Mouse (Mus musculus) cerebellum, adult (tissue): Measurements from ENCODE around the gene Usp30.
A peak's percentile ranks its signal among the peaks of the same experiment; 100 is the strongest.

Source experiments
- ATAC-seq: cut with Nextera tagmentation; 2 replicates; pipeline ENCODE4 v1.9.2; 2017; ENCODE audit warnings: mild to moderate bottlenecking, moderate library complexity, mixed read lengths; ENCODE audit not compliant: insufficient number of reproducible peaks, low FRiP score, low TSS enrichment

The Usp30 gene

DNA sequence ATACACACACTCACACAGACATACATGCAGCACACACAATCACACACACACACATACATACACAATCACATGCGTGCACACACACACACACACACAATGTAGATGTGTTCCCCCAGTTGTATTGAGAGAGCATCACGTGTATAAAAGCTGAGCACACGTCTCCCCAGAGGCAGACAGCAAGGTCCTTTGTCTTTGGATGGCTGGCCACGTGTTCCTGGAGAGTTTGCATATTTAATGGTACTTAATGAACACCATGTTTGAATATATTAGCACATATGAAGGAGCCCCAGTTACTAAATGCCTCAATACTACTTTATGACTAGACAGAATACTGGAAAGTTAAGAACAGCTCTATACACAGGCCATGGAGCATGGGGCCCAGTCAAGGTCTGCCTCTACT is 1.3 kb upstream of the Usp30 start:
- ATAC-seq, result no peak

DNA sequence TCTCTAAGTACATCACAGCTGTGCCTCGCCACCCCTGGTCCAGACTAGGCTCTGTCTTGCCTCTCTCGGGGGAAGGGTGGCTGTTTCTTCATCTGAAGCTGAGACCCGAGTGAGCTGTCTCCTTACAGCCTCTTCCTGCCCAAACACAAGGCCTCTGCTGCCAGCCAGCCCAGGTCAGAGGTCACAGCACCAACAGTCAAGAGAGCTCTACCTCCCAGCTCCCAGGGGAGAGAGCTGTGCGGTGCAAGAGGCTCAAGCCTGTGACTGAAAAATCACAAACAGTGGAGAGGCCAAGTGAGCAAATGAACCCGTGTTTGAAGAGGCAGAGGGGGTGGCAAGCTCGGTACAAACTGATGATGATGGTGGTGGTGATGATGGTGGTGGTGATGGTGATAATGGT is 1.3 kb downstream of the Usp30 start:
- ATAC-seq, result no peak

DNA sequence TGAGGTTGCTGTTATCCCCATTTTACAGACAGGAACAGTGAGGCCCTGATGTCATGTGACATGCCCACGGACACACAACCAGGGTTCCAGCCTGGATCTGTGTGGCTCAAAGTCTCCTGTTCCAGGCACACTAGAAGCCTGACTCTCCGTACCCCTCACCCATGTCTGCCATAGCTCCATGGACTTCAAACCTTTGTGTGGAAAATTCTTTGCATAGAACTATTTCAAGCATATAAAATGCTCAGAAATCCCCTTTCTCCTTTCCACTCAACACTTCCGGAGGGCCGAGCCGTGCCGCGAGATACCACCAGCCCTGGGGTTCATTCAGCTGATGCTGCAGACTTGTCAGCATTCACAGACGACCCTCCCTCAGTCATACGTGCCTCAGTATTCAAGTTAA is 2.3 kb downstream of the Usp30 start:
- ATAC-seq, result no peak

DNA sequence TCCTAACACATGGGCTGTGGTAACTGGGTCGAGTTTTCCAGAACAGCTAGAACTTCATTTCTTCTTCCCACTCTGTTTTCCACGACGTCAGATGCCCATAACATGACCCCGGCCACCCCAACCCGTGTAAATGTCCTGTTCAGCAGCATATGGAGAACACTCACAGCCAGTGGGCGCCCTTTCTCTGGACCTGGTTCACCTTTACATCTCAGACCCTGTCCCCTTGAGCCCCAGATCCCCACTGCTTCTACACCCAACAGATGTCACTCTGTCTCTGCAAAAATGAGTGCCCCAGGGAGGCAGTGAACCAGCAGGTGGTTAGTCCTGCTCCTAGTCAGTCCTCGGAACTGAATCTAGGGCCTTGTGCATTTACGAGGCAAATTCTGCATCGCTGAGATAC is 2.7 kb downstream of the Usp30 start:
- no peak for ATAC-seq

DNA sequence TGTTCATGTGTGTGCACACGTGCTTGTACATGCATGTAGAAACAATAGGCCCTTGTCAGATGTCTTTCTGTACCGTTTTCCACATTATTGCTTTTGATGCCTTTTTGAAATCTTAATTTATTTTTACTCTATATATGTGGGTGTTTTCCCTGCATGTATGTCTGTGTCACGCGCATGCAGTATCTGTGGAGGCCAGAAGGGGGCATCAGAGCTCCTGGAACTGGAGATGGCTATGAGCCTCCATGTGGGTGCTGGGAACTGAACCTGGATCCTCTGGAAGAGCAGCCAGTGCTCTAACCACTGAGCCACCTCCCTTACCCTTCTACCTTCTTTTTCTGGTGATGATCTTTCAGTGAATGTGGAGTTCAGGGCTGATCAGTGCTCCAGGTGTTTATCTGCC is 5.6 kb downstream of the Usp30 start:
- no peak for ATAC-seq

DNA sequence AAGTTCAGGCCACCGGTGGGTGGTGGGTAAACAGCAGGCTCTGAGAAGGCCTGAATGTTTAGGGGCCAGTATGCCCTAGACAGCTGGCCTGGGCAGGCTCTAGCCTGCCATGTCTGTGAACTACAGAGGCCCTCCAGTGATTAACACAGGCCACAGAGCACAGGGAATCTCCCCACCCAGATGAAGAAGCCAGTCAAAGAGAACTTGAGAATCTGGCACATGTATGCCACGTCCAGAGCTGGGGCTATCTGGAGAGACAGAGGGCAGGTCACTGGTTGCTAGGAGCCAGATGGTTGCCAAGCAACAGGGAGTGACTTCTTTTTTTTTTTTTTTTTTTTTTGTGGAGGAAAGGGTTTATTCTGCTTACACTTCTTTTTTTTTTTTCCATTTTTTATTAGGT is 7.0 kb downstream of the Usp30 start:
- no peak for ATAC-seq

DNA sequence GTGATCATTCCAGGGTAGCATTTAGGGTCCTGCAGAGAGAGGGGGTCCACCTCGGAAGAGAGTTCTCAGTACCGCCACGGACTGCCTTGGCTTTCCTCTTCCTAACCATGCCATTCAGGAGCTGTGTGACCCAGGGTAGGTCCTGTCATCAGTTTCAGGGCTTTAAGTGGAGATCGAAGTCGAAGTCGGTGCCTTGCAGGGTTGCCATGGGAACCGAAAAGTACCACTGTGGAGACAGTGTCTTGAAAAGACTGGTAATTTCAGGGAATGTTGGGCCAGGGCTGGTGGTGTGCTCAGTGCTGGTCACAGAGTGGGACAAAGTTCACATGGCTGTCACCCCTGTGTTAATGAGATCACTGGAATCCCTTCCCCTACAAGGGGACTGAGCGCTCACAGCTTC is 11.7 kb downstream of the Usp30 start:
- ATAC-seq, result no peak

DNA sequence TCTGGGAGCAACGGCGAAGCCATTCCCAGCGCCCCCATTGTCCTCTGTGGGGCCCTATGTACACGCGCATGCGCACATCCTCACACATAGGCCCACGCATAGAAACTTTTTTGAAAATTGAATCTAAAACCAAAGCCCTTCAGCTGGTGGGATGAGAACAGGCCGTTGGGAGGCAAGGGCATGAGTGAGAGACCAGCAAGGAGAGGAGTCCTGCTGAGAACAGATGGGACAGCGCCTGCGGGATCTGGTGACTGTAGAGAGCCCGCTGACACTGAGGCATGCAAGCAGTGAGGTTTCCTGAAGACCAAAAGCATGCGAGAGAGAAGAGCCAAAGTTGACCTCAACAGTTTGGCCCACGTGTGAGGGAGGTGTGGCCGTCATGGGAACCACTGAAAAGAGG is 20.2 kb downstream of the Usp30 start:
- peak; percentile 58; the same call in 1 of the 2 replicates for ATAC-seq

DNA sequence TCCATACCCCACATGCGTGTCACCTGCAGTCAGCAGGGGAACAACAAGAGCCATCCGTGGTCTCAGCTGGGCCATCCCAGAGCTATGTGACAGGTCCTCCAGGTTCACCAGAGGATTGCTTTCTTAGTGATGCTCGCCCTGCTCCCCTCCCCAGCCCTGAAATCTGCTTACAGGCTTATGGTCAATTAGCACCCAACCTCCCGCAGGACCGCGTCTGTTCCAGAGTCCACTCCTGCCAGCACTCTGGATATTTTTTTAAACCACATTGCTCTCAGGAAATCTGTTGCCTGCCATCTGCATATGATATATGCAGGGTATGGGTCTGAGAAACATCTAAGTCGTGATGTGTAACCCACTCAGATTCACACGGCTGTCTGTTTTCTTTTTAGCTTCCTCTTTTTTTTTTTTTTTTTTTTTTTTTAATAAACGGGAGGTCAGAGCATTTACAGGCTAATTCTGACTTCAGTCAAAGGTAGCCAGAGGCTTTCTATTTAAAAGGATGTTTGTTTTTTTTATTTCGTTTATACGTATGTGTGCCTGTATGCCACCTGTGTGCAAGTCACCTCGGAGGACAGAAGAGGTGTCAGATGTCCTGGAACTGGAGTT is 22.7 kb downstream of the Usp30 start:
- peak; percentile 28; the same call in 1 of the 2 replicates for ATAC-seq

DNA sequence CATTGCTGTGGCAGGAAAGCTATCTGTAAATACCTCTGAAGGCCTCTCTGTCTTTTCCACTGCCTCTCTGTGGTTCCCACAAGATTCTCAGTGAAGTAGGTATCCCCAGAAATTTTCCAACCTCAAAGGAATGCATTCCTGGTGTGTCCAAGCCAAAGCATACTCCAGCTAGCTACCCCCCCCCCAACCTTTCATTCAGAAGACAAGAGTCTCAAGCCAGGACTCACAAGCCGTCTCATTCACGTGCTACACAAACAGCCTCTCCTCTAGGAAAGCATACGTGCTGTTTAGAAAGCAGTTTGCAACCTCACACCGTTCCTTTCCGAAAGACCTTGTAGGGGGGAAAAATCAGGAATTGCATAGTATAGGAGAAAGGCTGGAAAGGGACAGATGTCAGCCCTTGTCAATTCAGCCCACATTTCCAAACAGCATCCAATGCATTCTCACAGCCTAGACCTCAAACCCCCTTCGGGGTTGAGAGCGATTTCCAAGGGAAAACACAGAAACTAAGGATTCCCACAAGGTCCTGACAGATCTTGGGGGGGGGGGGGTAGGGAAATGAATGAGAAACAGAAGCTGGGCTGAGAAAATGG is 25.3 kb downstream of the Usp30 start:
- ATAC-seq, result no peak

DNA sequence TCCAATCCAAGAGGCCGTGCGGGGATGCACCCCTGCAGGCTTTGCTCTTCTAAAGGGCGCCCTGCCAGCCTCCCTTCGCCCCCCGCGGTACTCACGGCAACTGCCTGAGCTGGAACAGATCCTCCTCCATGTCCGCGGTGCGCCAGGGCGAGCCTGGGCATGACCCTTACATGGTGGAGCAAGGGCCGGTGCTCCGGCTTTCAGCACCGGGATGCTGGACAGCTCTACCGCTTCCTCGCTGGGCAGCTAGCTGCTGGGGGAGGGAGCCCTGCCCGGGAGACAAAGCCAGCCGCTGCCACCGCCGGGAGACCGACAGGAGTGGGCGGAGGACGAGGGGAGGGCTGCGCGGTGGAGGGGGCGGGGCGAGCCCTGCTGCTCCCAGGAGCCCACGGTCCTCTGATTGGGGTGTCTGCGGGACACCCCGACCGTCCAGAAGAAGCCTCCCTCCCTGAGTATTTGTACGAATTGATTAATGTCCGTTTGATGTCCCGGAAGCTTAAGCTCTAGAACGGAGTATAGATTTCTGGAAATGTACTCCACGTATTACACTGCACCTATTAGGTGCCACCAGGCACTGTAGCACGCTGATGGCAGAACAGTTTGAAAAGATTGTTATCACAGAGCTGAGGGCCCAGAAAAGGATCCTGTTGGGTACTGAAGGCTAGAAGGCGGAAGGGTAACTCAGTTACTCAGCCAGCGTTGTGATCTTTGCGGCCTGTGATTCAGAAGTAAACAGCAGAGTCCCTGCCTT is 26.0 kb downstream of the Usp30 start, which contains the start of gene Svop:
Gene Svop (minus strand): TSS at position 514 of the 751 bp plus-strand sequence.
- ATAC-seq, result peak; percentile 71; the same call in 1 of the 2 replicates

DNA sequence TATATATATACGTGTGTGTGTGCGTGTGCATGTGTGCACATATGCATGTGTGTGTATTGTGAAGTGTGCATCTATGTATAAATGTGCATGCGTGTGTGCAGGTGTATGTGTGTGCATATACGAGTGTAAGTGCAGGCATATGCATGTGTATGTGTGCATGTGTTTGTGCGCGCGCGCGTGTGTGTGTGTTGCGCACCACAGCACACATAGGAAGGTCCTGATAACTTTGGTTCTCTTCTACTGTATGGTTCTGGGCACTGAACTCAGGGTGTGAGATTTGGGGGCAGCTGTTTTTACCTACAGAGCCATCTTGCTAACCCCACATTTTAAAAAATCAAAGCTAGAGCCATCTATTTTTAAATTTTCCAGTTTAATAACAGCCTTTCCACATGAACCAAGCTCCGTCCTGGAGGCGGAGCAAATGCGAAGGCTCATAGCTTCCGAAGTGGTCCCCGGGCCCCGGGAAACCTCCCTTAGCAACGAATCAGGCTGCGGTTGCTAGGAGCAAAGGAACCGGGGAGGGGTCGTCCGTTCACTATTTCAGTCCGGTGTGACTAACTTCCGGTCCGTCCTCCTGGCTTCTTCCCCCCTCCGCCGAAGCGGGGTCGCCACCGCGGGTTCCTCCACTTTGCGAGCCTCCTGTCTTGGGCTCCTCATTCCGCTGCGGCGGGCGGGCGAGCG is 34.6 kb downstream of the Usp30 start:
- ATAC-seq, result peak; percentile 77

DNA sequence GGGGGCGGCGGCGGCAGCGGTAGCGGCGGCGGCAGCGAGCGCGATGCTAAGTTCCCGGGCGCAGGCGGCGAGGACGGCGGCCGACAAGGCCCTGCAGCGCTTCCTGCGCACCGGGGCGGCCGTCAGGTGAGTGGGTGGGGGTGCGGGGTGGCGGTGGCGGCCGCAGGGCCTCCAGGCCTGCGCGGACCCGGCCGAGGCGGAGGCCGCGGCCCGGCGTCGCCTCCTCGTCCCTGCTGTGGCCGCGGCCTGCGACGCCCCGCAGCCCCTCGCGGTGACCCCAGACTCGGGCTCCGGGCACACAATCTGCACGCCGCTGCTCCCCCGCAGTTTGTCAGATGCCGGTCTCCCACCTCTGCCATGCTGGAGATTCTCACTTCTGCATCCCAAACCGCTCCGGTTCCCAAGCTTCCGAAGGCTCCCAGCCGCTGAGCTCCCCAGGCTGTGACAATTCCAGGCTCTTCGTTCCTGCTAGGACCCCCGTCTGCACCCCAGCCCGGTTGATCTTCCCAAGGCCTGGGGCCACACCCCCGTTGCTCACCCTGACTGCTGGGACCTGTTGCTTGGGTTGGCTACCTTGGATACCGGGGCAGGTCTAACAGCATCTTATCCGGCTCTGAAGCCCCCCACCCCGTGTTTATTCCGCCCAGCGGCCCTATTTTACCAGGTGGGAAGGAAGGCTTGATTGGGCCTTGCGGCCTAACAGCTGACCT is 35.3 kb downstream of the Usp30 start:
- peak; percentile 11; the same call in 1 of the 2 replicates for ATAC-seq

DNA sequence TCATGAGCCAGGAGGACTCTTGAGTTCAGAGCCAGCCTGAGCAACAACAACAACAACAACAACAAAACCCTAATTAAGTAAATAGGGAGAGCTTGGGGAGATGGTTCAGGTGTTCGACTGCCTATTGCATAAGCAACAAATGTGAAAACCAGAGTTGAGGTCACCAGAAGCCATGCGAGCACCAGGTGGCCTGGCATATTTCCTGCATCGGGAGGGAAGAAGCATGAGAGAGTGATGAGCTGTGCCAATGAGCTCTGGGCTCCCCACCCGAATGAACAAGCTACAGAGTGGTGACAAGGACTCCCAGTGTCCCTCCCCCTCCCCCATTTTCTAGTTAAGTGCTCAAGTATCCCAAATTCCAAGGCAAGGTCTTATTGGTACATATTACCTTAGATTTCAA is 36.6 kb downstream of the Usp30 start:
- ATAC-seq, result no peak

DNA sequence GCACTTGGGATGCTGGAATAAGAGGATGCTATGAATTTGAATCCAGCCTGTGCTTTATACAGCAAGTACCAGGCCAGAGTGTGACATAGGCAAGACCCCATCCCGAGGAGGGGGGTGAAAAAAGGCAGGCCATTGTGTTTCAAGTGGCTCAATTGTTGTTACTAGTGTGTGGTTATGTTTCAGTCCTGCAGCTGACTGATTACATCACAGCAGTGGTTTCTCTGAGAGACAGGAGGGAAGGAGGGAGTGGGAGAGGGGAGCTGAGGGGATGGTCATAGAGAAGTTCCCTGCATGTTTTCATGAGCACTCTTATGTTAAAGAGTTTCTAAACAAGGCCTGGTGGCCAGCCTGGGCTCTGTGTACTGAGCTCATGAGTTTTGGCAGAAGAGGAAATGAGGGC is 37.5 kb downstream of the Usp30 start:
- no peak for ATAC-seq

DNA sequence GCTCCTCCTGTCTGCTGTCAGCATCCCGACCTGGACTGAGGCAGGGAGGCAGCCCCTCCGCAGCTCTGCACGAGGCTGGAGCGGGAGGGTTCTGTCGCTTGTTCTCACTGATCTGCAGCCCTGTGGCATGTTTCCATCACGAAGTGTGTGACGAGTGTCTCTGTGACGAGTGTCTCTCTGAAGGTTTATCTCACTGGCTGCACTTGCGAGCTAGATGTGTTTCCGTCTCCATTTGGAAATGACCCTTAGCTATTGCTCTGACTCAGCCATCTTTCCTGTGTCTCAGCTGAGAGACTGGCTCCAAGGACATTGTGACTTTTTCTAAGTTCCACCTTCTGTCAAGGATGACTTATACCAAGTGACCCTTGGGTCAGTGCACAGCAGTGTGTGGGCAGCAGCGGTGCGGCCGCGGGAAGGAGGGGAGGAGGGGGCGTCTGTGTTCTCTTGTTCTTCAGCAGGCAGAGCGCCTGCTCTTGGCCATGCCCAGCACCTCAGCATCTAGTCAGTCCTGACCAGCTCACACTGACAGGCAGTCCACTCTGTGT is 41.2 kb downstream of the Usp30 start:
- ATAC-seq, result no peak

DNA sequence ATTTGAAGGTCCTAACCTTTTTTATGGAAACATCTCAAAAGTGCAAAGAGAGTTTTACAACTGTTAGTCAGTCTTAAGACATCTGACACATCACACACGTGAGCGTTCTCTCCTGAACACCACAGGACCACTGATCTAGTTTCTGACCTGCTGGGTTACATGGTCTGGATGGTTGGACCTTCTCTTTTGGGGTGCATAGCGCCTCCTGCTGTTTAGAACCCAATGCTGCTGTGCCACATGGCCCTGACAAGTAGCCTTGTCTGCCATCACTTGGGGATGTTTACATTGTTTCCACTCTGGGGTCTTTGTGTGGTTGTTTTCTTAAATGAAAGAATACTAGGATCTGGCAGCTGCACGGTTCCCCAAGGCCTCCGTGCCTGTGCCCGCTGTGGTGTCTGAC is 48.1 kb downstream of the Usp30 start:
- ATAC-seq, result no peak

DNA sequence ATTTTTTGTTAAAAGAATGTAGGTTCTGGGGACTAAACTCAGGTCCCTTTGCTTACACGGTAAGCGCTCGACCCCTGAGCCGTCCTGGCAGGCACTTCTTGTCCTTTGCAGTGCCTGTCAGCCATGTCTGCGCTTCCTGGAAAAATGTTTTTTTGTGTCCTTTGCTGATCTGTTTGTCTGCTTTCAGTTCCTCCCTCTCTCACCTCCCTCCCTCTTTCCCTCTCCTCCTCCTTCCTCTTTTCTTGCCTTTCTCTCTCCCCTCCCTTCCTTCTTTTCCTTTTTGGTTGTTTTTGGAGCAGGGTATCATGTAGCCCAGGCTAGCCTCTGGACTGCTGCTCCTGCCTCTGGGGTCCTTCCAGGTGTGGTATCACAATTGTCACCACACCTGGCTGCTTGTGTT is 49.8 kb downstream of the Usp30 start:
- ATAC-seq, result no peak

DNA sequence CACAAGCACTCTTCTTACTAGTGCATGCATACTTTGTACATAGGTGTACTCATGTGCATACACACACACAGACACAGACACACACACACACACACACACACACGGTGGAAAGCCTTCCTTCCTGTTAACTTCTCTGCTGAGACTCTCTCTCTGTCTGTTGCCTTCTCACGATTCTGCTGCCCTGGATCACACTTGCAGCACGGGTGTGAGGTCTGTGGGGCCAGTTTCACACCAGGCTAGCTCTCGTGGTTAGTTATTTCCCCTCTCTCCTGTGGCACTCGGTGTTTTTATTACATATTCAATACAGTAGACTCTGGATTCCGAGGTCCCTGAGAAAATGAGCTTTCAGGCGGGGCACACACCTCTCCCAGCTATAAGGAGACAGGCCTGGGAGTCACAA is 51.3 kb downstream of the Usp30 start:
- ATAC-seq, result no peak

DNA sequence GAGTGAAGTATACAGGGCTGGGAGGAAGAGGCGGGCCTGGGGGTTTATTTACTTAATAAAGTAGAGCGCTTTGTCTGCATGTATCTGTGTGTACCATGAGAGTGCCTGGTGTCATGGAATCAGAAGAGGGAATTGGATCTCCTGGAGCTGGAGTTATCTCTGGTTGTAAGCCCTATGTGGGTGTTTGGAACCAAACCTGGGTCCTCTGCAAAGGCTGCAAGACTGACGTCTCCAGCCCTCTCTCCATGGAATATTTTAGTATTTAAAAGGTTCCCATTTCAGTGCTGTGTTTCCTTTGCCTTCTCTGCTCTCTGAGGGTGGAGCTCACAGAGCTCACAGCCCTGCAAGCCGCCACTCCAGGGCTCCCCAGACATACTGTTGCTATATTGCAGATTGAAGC is 54.5 kb downstream of the Usp30 start:
- no peak for ATAC-seq
